Mouse (Mus musculus): ENCODE results near the gene Rnaseh2a. TPM values are rescaled to one million over a fixed set of nuclear protein-coding genes. Genes with fewer than 3 reads are reported as not detected.

Rnaseh2a gene
- 1.1 TPM for polyA plus RNA-seq (2014; fragmentation: Illumina TruSeq; extraction: RNeasy Lipid Tissue Mini Kit (QIAGEN cat#74804); ENCODE audit: low read depth, low replicate concordance)

GRCm38 (mm10) chr8:84969241-84970134, at the start of gene Rnaseh2a, which contains the start of the genes Gm49661 and Prdx2:
Gene Rnaseh2a (minus strand): TSS chr8:84969767.
Gene Gm49661 (minus strand): TSS chr8:84969433.
Gene Prdx2 (plus strand): TSS chr8:84969587.

GRCm38 (mm10) chr8:85014431-85014830, 44.9 kb upstream of the Rnaseh2a start, which contains the start of gene Best2:
Gene Best2 (minus strand): TSS chr8:85014531.

GRCm38 (mm10) chr8:84990349-84990748, 20.8 kb upstream of the Rnaseh2a start, which contains the start of gene Hook2:
Gene Hook2 (plus strand): TSS chr8:84990603.

DNA sequence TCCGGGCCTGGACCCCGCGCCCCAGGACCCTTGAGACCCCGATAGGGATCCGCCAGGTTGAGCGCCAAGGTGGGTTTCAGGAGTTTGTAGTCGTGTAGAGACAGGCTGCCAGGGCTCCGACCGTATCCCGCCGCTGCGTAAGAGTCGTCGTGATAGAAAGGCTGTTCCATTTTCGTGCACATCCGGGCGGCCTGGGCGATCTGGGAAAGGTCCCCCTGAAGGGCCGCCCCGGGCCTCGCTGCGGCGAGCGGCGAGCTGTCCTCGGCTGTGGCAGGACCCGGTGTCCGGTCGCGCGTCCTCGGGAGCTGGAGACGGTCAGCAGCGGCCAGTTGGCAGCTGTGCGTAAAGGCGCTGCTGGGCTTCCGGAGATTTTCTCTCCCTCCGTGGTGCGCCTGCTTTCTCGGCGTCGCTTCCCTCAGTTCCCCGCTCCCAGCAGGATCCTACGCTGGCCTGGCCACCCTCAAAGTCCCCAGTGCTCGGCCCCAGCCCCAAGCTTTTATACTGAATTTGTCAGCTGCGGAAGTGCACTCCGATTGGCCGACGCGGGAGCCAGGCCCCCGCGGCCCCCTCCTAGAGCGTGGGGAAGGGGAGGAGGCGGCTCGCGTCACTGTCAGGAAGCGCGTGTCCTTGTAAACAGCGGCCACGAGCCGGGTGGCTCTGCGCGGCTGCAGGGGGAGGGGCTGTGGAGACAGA, 8.8 kb upstream of the Rnaseh2a start, which contains the start of gene Junb:
TSS of gene Junb (minus strand) at position 471 of the 693 bp plus-strand sequence.

GRCm38 (mm10) chr8:84946528-84947240, 22.9 kb downstream of the Rnaseh2a start, which contains the start of gene Rtbdn:
Gene Rtbdn (plus strand): TSS chr8:84946991.

GRCm38 (mm10) chr8:84936962-84937546, 32.5 kb downstream of the Rnaseh2a start, which contains the start of gene Mast1:
Gene Mast1 (minus strand): TSS chr8:84937359.

GRCm38 (mm10) chr8:84908421-84909161, 61.0 kb downstream of the Rnaseh2a start, which contains the start of gene Dnase2a:
Gene Dnase2a (plus strand): TSS chr8:84908560.

Other genes with a start within 250 kb of the Rnaseh2a start
- not detected for gene G430095P16Rik, start 246.8 kb downstream of the Rnaseh2a start, polyA plus RNA-seq (2014; fragmentation: Illumina TruSeq; extraction: RNeasy Lipid Tissue Mini Kit (QIAGEN cat#74804); ENCODE audit: low read depth, low replicate concordance)
- 5.1 TPM for gene Nfix, start 169.4 kb downstream of the Rnaseh2a start, polyA plus RNA-seq (2014; fragmentation: Illumina TruSeq; extraction: RNeasy Lipid Tissue Mini Kit (QIAGEN cat#74804); ENCODE audit: low read depth, low replicate concordance)
- gene Dand5, start 146.9 kb downstream of the Rnaseh2a start, polyA plus RNA-seq (2014; fragmentation: Illumina TruSeq; extraction: RNeasy Lipid Tissue Mini Kit (QIAGEN cat#74804); ENCODE audit: low read depth, low replicate concordance), result 3.3 TPM
- gene Gadd45gip1, start 138.2 kb downstream of the Rnaseh2a start, polyA plus RNA-seq (2014; fragmentation: Illumina TruSeq; extraction: RNeasy Lipid Tissue Mini Kit (QIAGEN cat#74804); ENCODE audit: low read depth, low replicate concordance), result not detected
- 3.5 TPM for gene Rad23a, start 129.1 kb downstream of the Rnaseh2a start, polyA plus RNA-seq (2014; fragmentation: Illumina TruSeq; extraction: RNeasy Lipid Tissue Mini Kit (QIAGEN cat#74804); ENCODE audit: low read depth, low replicate concordance)
- gene Calr, start 122.8 kb downstream of the Rnaseh2a start, polyA plus RNA-seq (2014; fragmentation: Illumina TruSeq; extraction: RNeasy Lipid Tissue Mini Kit (QIAGEN cat#74804); ENCODE audit: low read depth, low replicate concordance), result 862 TPM
- gene Farsa, start 112.8 kb downstream of the Rnaseh2a start, polyA plus RNA-seq (2014; fragmentation: Illumina TruSeq; extraction: RNeasy Lipid Tissue Mini Kit (QIAGEN cat#74804); ENCODE audit: low read depth, low replicate concordance), result 1.3 TPM
- 6.0 TPM for gene Syce2, start 97.7 kb downstream of the Rnaseh2a start, polyA plus RNA-seq (2014; fragmentation: Illumina TruSeq; extraction: RNeasy Lipid Tissue Mini Kit (QIAGEN cat#74804); ENCODE audit: low read depth, low replicate concordance)
- 302 TPM for gene Gcdh, start 75.8 kb downstream of the Rnaseh2a start, polyA plus RNA-seq (2014; fragmentation: Illumina TruSeq; extraction: RNeasy Lipid Tissue Mini Kit (QIAGEN cat#74804); ENCODE audit: low read depth, low replicate concordance)
- not detected for gene Klf1, start 67.8 kb downstream of the Rnaseh2a start, polyA plus RNA-seq (2014; fragmentation: Illumina TruSeq; extraction: RNeasy Lipid Tissue Mini Kit (QIAGEN cat#74804); ENCODE audit: low read depth, low replicate concordance)
- 7.1 TPM for gene Dnase2a, start 61.2 kb downstream of the Rnaseh2a start, polyA plus RNA-seq (2014; fragmentation: Illumina TruSeq; extraction: RNeasy Lipid Tissue Mini Kit (QIAGEN cat#74804); ENCODE audit: low read depth, low replicate concordance)
- not detected for gene Mast1, start 32.4 kb downstream of the Rnaseh2a start, polyA plus RNA-seq (2014; fragmentation: Illumina TruSeq; extraction: RNeasy Lipid Tissue Mini Kit (QIAGEN cat#74804); ENCODE audit: low read depth, low replicate concordance)
- gene Rtbdn, start 22.8 kb downstream of the Rnaseh2a start, polyA plus RNA-seq (2014; fragmentation: Illumina TruSeq; extraction: RNeasy Lipid Tissue Mini Kit (QIAGEN cat#74804); ENCODE audit: low read depth, low replicate concordance), result not detected
- gene Gm49661, start 334 bp downstream of the Rnaseh2a start, polyA plus RNA-seq (2014; fragmentation: Illumina TruSeq; extraction: RNeasy Lipid Tissue Mini Kit (QIAGEN cat#74804); ENCODE audit: low read depth, low replicate concordance), result not detected
- gene Prdx2, start 180 bp downstream of the Rnaseh2a start, polyA plus RNA-seq (2014; fragmentation: Illumina TruSeq; extraction: RNeasy Lipid Tissue Mini Kit (QIAGEN cat#74804); ENCODE audit: low read depth, low replicate concordance), result 35.9 TPM
- not detected for gene Junb, start 9.0 kb upstream of the Rnaseh2a start, polyA plus RNA-seq (2014; fragmentation: Illumina TruSeq; extraction: RNeasy Lipid Tissue Mini Kit (QIAGEN cat#74804); ENCODE audit: low read depth, low replicate concordance)
- 16.4 TPM for gene Hook2, start 20.8 kb upstream of the Rnaseh2a start, polyA plus RNA-seq (2014; fragmentation: Illumina TruSeq; extraction: RNeasy Lipid Tissue Mini Kit (QIAGEN cat#74804); ENCODE audit: low read depth, low replicate concordance)
- gene Best2, start 44.8 kb upstream of the Rnaseh2a start, polyA plus RNA-seq (2014; fragmentation: Illumina TruSeq; extraction: RNeasy Lipid Tissue Mini Kit (QIAGEN cat#74804); ENCODE audit: low read depth, low replicate concordance), result not detected
- 16.8 TPM for gene Asna1, start 55.5 kb upstream of the Rnaseh2a start, polyA plus RNA-seq (2014; fragmentation: Illumina TruSeq; extraction: RNeasy Lipid Tissue Mini Kit (QIAGEN cat#74804); ENCODE audit: low read depth, low replicate concordance)
- 15.0 TPM for gene Trir, start 57.1 kb upstream of the Rnaseh2a start, polyA plus RNA-seq (2014; fragmentation: Illumina TruSeq; extraction: RNeasy Lipid Tissue Mini Kit (QIAGEN cat#74804); ENCODE audit: low read depth, low replicate concordance)
- 4.2 TPM for gene Tnpo2, start 67.1 kb upstream of the Rnaseh2a start, polyA plus RNA-seq (2014; fragmentation: Illumina TruSeq; extraction: RNeasy Lipid Tissue Mini Kit (QIAGEN cat#74804); ENCODE audit: low read depth, low replicate concordance)
- gene Fbxw9, start 90.3 kb upstream of the Rnaseh2a start, polyA plus RNA-seq (2014; fragmentation: Illumina TruSeq; extraction: RNeasy Lipid Tissue Mini Kit (QIAGEN cat#74804); ENCODE audit: low read depth, low replicate concordance), result 0.89 TPM
- gene Gm5741, start 98.2 kb upstream of the Rnaseh2a start, polyA plus RNA-seq (2014; fragmentation: Illumina TruSeq; extraction: RNeasy Lipid Tissue Mini Kit (QIAGEN cat#74804); ENCODE audit: low read depth, low replicate concordance), result not detected
- 9.5 TPM for gene Dhps, start 102.0 kb upstream of the Rnaseh2a start, polyA plus RNA-seq (2014; fragmentation: Illumina TruSeq; extraction: RNeasy Lipid Tissue Mini Kit (QIAGEN cat#74804); ENCODE audit: low read depth, low replicate concordance)
- gene Wdr83os, start 111.0 kb upstream of the Rnaseh2a start, polyA plus RNA-seq (2014; fragmentation: Illumina TruSeq; extraction: RNeasy Lipid Tissue Mini Kit (QIAGEN cat#74804); ENCODE audit: low read depth, low replicate concordance), result 6.1 TPM
- 2.3 TPM for gene Wdr83, start 111.5 kb upstream of the Rnaseh2a start, polyA plus RNA-seq (2014; fragmentation: Illumina TruSeq; extraction: RNeasy Lipid Tissue Mini Kit (QIAGEN cat#74804); ENCODE audit: low read depth, low replicate concordance)
- 7.5 TPM for gene Man2b1, start 113.5 kb upstream of the Rnaseh2a start, polyA plus RNA-seq (2014; fragmentation: Illumina TruSeq; extraction: RNeasy Lipid Tissue Mini Kit (QIAGEN cat#74804); ENCODE audit: low read depth, low replicate concordance)
- gene Zfp791, start 153.3 kb upstream of the Rnaseh2a start, polyA plus RNA-seq (2014; fragmentation: Illumina TruSeq; extraction: RNeasy Lipid Tissue Mini Kit (QIAGEN cat#74804); ENCODE audit: low read depth, low replicate concordance), result 5.5 TPM
- gene Cks1brt, start 182.2 kb upstream of the Rnaseh2a start, polyA plus RNA-seq (2014; fragmentation: Illumina TruSeq; extraction: RNeasy Lipid Tissue Mini Kit (QIAGEN cat#74804); ENCODE audit: low read depth, low replicate concordance), result not detected